Mouse (Mus musculus) kidney, postnatal 25 days (tissue): Measurements from ENCODE around the gene Reps2.

Source experiments
- DNase-seq, 2 experiments: peaks; one replicate each; pipeline ENCODE4 v3.0.0; 2021; ENCODE audit warnings: mixed read lengths in 2 of 2

Reps2 gene

DNA sequence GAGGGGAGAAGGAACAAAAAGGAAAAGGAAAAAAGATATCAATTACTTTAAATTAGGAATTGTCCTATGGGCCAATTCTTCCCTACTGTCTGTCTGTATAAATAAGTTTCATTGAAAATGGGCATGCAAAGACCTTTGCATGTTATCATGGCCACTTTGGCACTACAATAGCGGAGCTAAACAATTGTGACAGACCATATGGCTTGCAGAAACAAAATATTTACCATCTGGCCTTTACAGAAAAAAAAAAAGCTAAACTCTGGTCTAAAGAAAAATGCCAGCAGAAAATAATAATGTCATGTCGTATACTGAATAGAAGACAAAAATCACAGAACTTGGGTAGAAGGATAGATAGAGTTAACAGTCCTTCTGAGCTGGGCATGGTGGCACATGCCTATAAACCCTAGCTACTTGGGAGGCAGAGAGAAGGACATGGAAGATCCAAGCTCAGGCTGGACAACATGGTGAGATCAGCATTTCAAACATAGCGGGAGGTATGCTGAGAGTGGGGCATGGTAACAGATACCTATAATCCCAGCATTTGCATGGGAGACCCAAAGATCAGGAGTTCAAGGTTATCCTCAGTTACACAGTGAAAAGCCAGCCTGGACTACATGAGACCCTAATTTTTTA lies 54.2 kb downstream of the Reps2 start:
- no peak for DNase-seq

DNA sequence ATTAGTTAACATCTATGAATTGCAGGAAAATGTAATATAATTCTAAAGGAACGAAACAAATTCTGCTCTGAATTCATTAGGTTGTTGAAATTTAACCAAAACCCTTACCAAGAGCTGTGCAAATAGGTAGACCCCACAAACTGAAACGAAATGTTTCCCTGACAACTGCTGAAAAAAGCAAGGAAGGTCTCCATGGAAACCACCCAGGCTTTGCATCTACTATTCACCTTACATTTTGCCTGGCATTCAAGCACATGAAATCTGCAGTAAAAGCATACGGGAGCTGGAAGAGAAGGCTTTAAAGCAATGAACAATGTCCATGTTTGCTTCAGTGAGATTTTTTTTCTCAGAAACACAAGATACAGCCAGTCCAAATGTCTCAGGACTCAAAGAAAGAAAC lies 59.1 kb downstream of the Reps2 start:
- DNase-seq: no peak

DNA sequence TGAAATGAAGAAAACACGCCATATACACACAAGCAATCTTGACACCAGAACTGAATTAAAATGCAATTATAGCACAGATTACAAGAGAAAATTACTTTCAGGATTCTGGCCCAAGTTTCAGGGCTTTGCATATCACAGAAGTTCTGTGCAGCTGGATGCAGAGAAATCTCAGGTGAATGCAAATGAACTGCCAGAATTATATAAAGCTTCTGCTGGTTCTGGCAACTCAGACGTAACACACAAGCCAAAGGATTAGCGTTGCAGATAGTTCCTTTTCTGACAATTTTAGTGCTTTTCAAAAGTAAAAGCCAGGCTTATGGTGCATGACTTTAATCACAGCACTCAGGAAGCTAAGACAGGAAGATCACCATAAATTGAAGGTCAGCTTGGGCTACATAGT lies 62.9 kb downstream of the Reps2 start:
- no peak for DNase-seq

DNA sequence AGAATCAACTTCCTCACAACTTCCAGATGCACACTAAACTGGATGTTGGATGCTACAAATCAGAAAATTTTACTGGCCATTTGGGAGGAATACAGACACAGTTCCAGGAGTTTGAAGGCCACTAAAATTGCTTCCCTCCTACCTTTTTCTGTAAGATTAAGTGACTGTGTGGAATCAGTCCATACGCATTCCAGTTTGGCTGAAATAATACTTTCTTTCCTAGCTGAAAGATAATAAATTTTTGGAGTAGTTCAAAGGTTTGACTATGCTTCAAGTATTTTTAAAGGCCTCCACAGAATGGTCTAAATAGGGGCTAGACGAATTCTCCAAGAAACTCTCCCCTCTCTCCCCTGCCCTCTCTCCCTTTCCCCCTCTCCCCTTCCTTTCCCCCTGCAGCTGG lies 75.0 kb downstream of the Reps2 start:
- no peak for DNase-seq

DNA sequence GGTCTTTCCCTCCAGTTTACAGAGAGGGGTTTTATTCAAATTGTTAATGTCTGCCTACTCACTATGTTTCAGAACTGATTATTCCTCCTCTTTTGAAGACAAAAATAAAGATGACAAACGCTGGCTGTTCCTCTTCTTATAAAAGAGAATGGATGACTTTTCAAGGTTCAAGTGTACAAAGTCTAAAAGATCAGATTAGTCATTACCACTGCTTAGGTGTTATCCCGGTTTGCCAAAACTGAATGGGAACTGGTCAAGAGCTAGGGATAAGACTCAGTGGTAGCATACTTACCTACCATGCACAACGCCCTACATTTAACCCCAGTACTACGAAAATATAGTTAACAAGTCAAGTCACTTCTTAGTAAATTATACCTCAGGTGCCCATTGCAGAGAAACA lies 77.9 kb downstream of the Reps2 start:
- DNase-seq: no peak

DNA sequence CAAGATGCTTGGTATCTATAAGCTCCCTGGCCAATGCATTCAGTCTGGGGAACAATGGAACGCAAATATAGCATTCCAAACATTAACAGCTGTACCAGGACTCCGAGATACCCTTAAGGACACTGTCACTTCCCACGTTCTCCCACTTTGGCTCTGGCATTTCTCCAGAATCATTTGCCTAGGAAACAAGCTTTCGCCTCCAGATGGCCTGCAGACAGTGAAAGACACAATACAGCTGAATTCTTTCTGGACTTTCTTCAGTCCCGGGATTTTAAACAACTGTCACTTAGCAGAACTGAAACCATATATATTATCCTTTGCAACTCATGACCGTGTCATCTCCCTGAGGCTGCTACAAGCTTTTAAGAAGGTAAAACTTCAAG lies 87.0 kb downstream of the Reps2 start:
- no peak for DNase-seq

DNA sequence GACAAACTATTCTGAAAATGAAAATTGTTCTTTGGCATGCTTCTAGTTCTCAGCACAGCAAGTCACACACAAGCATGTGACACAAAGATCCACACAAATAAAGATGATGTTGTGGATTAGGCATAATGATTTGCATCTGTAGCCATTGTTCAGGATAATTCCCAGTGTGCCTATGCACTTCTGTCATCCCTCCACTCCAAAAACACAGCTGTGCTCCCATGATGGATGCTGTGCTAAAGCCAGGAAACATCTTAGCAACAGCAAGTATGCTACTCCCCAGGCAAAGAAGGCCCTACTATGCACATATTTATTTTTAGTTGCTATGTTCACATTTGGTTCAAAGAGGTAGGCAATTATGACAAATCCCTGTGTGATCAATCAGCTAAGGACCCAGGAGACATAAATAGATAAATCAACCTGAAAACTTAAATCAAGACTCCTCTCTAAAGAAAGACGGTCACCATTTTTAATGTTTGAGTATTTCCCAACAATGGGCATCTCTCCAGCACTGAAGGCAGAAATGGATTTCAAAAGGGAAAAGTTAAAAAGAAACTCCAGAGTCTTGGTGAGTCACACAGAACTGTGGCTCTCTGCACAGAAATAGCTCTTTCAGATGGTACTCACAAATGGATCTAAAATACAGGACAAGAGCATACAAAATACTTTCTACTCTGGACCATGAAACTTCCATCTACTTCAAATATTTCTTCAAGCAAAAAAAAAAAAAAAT lies 87.6 kb downstream of the Reps2 start:
- no peak for DNase-seq

GRCm38 (mm10) chrX:162554513-162554912 lies 88.9 kb downstream of the Reps2 start:
- no peak for DNase-seq

DNA sequence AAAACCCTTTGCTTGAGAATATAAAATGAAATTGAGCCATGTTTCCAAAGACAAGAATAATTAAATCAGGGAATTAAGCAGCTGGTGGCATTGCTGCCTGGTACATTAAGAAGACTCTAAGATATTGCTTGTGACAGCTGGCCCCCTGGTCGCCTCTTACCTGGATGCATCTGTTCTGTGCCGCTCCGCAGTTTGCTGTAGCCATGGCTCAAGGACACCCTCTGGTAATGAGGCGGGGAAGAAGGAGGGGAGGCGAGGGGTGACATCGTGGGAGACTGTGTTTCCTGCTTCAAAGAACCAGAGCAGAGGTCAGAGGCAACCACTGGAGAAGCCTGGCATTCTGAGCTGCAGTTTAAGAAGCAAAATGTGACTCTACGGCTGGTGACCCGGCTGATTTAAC lies 91.1 kb downstream of the Reps2 start:
- no peak for DNase-seq

GRCm38 (mm10) chrX:162545037-162545436 lies 98.4 kb downstream of the Reps2 start:
- no peak for DNase-seq

DNA sequence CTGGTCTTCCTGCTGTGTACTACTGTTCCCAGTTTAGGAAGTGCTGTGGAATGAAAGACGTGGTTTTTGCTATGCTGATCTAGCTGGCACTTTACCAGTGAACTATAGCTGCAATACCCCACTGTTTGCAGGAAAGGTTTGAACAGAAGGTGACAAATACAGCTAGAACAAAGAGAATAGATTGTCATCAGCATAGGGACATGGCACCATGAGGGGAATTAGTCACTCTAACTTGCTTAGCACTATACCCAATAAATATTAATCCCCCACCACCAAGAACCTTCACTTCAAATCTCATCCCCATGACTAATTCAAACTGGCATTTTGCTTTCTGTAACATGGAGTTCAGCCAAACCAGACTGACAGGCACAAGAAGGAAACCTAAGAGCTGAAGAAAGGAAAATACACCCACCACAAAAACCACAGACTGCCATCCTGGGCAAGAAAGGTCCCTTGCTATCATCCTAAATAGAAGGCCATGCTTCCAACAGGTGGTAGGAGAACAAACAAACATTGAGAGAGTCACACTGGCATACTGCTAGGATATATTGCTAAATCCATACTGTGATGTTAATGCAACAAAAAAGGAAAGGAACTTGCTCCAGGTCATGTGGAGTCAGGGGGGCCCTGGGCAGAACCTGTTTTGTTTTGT lies 100.7 kb downstream of the Reps2 start:
- no peak for DNase-seq

GRCm38 (mm10) chrX:162541961-162542360 lies 101.5 kb downstream of the Reps2 start:
- no peak for DNase-seq

DNA sequence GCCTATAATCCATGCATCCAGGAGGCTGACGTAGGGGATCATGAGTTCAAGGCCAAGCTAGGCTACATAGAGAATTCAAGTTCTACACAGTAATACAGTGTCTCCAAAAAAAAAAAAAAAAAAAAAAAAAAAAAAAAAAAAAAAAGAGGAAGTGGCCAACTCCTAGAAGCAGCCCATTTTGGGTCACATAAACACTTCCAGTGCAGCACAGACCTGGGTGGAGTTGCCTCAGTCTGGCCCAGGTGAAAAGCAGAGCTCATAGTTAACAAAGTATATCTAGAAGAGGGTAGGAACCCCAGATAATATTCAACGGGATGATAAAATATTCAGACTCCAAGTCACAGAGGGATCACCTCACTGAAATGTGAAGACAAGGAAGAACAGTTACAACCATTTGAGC lies 112.4 kb downstream of the Reps2 start:
- DNase-seq: no peak

GRCm38 (mm10) chrX:162527240-162527639 lies 116.2 kb downstream of the Reps2 start:
- peak; percentile 46 to 52 for DNase-seq

GRCm38 (mm10) chrX:162521831-162522514 lies 121.5 kb downstream of the Reps2 start:
- no peak for DNase-seq

- peak; percentile 5 to 43 for DNase-seq
Measured at GRCm38 (mm10) chrX:162521197-162521596, 122.3 kb downstream of the Reps2 start.

GRCm38 (mm10) chrX:162520374-162520773 lies 123.1 kb downstream of the Reps2 start:
- no peak for DNase-seq

DNA sequence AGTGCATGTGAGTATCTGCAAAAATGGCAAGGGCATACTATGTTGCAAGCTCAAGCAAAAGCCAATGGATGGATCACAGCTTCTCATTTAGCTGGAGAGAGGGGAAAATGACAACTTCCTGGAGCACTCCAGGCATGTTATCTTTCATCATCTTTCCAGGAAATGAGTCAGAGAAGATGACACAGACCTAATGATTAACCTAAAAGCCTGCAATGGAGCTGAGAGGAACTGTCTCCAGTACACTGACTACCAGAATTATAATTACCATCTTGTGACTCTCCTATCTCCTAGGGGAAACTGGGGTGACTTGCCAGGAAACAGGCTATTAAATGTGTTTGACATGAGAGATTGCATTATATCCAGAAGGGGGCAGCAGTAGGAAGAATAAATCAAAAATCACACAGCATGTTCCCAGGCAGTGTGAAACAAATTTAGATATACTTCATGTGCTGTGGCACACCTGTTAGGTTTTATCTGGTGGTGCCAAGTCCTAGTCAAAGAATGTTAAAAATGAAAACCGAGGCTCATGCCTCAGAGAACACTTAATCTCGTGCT lies 132.9 kb downstream of the Reps2 start:
- no peak for DNase-seq

DNA sequence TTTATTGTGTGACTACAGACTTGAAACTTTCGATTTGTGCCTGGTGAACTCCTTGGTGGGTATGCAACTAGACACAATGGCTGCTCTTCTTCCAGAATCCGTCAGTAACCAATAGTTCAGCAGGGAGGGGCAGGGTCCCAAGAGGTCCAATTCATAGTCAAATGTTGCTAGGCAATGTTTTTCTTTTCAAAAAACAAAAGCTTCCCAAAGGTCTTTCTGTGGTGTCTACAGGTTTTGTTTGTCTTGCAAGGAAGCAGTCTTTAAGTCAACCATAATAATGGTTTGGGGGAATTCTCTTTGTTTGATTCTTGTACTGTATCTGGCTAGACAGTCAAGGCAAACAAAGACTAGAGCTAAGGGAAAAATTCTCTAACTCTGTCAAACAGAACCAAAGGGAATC lies 138.3 kb downstream of the Reps2 start:
- no peak for DNase-seq

DNA sequence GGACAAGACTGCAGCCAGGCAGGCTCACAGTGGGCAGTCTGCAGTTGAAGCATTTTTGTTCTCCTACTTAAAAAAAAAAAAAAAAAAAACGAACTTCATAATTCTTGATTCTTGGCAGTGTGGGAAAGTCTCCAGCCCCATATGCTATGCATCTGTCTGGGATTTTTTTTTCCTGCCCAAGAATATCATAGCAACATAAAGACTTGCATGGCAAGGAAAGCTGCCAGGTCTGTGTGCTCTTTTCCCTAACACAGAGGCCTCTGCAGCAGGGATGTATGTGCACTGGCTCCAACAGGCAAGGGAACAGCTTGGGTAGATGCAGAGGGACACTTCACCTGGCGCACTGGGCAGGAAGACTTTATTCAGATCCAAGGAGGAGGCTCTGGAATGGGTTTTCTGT lies 140.0 kb downstream of the Reps2 start:
- DNase-seq: no peak

GRCm38 (mm10) chrX:162500962-162501361 lies 142.5 kb downstream of the Reps2 start:
- DNase-seq: no peak

DNA sequence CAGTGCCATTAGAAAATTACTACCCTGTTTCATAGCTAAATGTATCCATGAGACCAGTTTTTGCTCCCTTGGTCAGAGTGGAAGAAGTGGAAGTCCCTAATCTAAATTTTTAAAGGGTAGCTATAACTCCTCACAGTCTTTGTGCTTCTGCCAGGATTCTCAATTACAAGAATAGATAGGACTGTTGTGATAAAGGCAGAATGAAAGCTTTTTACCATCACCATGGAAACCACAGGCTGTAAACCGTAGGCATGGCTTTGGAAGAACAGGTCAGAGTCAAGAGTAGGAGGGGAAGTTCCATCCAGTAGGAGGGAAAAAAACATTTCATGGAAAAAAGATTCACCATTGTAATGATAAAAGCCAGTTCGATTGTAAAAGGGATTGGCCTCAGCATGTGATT lies 147.0 kb downstream of the Reps2 start:
- DNase-seq: no peak

GRCm38 (mm10) chrX:162488630-162489029 lies 154.8 kb downstream of the Reps2 start:
- no peak for DNase-seq
